Mouse (Mus musculus) thymus, postnatal 0 days (tissue): Measurements from ENCODE around the gene Atp13a3. TPM values are rescaled to one million over a fixed set of nuclear protein-coding genes. Genes with fewer than 3 reads are reported as not detected.
"Not testable (repeated sequence)": the region's sequence is repeated elsewhere in the genome, so short reads cannot be mapped to it uniquely, and the experiment has no call there.

Experiments used
- DNase-seq: peaks from one replicate; pipeline ENCODE4 v3.0.0-alpha.2; 2015; ENCODE audit warnings: low spot score
- polyA plus RNA-seq: library from polyadenylated mRNA; unstranded; fragments of >200 nt; fragmentation: Nextera tagmentation; extraction: Ambion mirVana; gene quantifications from 2 replicates; pipeline ENCODE4 v1.2.1, GENCODE M21; 2015

Gene Atp13a3
- polyA plus RNA-seq, 1 experiment from 2014 or later = 32.9 TPM

DNA sequence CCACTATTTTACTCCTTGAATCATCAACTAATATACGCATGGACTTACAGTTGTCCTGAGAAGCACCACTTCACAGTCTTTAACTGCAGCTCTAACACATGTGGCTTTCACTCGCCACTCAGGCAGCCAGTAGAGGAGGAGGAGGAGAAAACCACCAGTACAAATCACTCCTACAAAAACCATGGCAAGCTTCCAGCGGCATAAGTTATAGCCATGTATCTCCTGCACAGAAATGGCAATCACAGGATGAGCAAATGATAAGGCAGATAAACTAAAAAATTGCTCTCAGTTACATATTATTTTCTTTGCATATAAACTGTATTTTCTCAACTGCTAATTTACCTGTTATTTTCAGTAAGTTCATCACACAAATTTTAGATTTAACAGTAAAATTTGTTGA lies 43.2 kb downstream of the Atp13a3 start:
- no peak for DNase-seq

DNA sequence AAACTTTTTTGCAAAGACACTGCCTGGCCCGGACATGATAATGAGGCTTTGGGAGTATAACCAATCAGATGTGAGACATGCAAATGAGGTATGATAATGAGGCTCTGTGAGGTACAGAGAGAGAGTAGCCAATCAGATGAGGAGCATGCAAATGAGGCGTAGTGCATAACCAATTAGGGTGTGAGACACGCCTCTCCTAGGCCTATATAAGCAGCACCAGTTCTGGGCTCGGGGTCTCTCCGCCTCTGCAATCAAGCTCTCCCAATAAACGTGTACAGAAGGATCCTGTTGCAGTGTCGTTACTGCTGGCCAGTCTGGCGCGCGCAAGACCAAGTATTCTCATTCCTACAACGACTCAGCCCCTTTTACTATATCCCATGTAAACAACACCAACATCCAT lies 52.3 kb downstream of the Atp13a3 start:
- DNase-seq = not testable (repeated sequence)

DNA sequence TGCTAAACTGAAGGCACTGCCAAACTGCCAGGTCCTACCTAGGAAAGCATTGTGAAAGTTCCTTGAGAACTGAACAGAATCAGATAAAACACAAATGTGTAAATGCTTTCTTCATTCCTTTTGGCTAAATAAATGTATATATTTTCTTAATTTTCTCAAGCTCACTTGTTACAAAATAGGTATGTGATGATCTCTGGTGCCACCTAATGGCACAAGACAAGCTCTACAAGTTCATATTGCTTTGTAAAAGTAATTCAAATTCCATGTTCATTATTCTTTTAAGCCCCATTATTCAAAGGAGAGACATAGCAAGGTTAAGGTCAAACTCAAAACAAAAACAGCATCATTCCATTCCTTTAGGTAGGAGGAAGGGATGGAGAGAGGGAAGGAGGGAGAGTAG lies 91.5 kb downstream of the Atp13a3 start:
- DNase-seq = peak; percentile 47

DNA sequence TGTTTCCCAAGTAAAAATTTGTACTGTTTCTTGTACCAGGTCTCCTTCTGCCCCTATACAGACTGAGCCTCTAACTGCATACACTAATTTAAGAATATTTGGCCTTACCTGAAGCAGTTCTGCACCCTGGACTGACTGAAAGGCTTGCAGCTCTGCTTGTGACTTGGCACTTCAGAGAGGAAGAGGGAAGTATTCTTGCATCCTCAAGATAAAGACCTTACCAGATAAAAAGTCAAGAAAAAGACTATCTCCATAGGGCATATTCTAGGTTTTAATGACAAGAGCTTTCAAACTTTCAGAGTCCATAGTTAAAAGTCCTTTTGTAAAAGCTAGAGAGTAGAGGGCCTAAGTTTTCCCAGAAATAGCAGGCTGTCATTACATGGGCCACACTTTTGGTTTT lies 95.1 kb downstream of the Atp13a3 start, which contains the start of gene Gp5:
Gene Gp5 (minus strand): TSS at position 133 of the 400 bp plus-strand sequence.
- no peak for DNase-seq

DNA sequence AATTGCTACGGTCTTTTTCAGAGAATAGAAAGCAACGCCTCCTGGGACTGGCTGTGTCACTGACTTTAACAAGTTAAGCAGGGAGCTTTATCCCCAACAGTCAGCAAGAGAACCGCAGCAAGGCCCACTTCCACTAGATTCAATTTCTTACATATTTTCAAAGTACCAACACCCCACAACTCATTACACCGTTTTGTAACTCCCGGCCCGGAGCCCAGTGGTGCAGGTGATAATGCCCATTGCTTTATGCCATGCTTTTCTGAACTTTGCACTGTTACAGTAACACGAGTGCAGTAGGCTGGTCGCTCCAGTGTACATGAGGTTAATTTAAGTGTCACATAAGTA lies 95.6 kb downstream of the Atp13a3 start:
- DNase-seq = no peak

GRCm38 (mm10) chr16:30309395-30310170 lies 96.2 kb downstream of the Atp13a3 start:
- DNase-seq = peak; percentile 29

GRCm38 (mm10) chr16:30308616-30309394 lies 97.0 kb downstream of the Atp13a3 start:
- DNase-seq = peak; percentile 61

GRCm38 (mm10) chr16:30307961-30308615 lies 97.7 kb downstream of the Atp13a3 start:
- DNase-seq = no peak

DNA sequence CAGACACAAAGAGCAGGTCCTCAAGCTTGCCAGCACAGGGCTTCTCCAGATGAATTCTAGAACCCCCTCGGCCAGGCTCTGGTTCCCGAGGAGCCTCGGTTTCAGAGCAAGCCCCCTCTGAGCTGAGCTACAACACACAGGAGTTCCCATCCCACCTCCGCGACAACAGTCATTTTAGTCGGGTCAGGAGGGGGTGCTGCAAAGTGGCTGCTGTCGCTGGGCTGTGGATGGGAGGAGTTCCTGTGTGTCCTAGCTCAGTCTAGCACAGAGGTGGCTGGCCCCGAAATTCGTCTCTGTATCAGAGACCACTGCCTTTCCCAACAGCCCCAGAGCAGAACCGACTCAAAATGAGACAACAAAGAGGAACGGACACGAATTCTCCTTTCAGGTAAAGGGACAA lies 98.5 kb downstream of the Atp13a3 start:
- DNase-seq = no peak

DNA sequence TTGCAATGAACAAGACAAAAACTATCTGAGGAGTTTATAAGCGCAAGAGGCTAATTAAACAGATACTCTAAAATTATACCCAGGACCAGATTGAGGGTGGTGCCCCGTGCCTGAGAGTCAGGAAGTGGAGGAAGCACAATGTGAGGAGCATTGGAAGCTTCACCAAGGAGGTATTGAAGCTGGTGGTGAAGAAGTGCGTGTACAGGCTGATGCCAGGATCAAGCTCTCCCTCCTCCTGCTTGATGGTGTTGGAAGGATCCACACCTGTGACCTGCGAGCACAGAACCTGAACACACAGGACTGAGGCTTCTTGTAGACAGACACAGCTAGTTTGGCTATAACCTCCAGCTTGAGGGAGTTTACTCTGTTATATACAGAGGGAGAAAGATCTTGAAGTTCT lies 99.7 kb downstream of the Atp13a3 start:
- DNase-seq = no peak

DNA sequence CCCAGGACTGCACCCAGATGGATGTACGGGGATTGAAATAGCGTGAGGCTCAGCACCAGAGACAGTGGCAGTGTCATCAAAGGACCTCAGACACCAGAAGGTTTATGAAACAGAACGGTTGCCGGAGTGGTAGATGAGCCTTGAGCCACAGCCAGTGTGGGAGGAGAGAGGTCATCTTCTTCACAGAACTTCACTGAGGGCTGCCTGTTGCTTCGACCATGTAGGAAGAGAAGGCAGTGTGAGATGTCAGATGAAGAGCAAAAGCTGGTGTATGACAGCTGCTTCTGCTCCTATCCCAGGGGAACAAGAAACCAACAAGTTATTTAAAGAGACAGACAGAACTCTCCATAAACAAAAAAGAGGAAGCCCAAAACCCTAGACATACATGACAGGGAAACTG lies 101.5 kb downstream of the Atp13a3 start:
- no peak for DNase-seq

DNA sequence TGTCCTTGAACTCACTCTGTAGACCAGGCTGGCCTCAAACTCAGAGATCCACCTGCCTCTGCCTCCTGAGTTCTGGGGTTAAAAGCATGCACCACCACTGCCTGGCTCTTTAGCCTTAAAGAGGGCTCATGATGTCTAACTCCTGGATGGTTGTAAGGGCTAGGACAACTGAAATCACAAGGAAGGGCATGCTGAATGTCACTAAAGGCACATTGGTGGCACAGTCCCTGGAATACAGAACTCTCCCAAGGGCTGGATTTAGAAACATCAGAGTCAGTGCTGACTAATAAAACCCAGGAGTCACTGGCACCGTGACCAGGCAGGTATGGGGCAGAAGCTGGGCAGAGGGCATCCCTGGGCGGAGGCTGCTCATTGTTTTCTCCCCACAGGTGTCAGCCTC lies 102.4 kb downstream of the Atp13a3 start:
- DNase-seq = no peak

- no peak for DNase-seq
Observed at GRCm38 (mm10) chr16:30302686-30303085, 103.1 kb downstream of the Atp13a3 start.

DNA sequence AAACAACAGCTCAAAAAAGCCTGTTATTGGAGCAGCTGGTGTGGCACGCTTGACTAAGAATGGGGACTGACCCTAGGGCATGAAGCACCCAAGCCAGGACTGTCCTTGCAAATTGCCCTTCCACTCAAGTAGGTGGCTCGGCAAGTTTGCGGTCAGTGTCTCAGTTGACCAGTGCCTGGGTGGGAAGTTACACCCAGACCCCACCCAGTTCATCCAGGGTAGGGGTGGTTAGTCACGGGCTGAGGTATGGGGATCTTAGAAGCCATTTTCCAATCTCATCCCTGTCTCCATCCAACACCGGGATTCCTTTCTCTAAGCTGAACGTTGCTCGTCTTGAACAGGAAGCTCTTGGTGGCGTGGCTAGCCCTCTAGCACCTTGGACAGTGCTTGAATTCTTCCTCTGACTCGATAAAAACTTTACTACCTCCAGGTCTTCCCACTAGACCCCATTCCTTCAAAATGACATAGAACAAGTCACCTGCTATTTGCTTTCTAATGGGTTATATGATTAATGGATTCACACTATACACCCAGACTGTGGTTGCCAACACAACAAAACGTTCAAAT lies 106.0 kb downstream of the Atp13a3 start:
- no peak for DNase-seq

DNA sequence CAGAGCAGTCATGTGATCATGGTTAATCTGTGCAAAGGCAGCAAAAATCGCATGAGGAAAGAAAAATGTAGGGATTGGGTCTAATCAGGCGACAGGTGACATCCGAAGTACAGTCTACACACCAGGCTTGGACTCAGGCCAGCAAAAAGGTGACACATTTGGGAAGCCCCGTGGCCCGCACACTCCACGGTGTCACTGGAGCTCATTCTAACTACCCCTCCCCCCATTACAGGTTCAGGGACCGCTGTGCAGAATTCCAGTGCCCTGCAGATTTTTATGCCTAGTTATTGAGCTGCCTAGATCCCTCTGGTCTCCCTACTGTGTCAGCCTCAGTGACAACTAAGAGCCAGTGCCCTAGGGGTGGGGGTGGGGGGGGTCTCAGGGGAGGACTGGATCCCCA lies 108.3 kb downstream of the Atp13a3 start:
- no peak for DNase-seq

DNA sequence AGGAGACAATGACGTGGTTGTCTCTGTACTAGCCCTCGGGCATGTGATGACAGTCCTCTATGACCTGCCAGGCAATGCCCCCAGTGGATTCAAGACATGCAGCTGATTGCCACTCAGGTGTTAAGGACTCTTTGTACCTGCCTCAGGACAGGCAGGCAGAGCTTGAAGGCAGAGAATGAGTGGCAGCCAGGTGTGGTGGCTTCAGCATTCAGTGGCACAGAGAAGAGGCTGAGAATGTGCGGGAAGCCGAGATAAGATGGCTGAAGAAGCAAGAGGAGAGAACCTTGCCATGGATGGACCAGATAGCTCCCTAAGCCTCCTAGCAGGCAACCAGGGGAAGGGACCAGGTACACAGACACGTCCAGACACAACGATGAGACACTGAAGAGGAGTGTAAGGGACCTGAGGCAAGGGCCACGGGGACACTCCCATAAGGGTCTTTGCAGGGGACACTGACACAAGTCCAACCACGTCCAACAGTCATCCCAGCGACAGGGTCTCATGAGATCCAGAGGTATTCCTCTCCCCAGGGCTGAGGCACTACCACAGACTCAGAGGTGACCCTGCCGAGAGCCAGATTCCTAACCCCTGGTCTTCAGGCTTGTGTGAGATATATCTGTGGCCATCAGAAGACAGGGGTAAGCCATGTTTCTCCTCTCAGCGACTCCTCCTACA lies 109.0 kb downstream of the Atp13a3 start:
- DNase-seq = no peak

- DNase-seq = no peak
Observed at GRCm38 (mm10) chr16:30295106-30295505, 110.7 kb downstream of the Atp13a3 start.

- DNase-seq = no peak
Observed at GRCm38 (mm10) chr16:30290436-30290835, 115.3 kb downstream of the Atp13a3 start.

DNA sequence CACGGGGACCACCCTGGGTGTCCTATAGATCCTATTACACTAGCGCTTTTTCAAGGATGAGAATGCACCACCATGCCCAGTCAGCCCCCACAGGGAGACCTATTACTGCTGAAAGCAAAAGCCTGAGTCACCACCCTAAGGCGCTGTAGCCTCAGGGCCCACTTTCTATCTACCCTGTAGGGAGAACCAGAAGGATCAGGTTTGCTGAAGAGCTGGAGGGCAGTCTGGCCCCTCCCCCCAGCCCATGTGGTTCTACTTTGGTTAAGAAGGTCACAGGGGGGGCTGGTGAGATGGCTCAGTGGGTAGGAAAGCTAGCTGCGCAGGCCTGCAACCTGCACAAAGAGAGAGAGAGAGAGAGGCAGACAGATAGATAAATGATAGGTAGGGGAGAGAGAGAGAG lies 120.1 kb downstream of the Atp13a3 start:
- DNase-seq = no peak

DNA sequence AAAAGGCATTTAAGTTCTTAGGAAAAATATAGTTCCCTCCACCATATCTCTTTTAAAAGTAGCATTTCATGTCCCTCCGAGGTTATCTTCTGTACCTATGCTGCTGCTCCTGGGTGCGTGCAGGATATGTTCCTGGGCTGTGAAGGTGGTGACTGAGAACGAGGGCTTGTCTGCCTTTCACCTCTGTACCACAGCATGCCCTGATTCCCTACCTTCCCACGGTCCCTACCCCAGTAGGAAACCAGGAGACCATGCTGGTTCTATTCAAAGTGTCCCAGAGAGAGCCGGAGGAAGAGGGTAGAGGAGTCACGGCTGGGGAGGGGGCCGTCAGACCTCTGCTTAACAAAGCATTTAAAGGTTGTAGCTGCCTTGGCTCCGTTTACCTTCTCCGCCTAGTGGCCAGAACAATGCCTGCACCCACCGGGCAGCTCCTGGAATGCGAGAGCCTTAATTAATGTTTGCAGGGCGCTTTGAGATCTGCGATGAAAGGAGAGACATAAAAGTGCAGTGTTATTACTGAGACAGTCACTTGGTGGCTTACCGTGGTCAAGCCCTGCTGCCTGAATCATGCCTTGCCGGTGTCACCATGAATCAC lies 121.9 kb downstream of the Atp13a3 start:
- peak; percentile 68 for DNase-seq
